Mouse (Mus musculus) fibroblast of lung, adult 2 months (primary cell): ENCODE results near the gene Irf7.
A peak's percentile ranks its signal among the peaks of the same experiment; 100 is the strongest.

ENCODE experiments used
- DNase-seq: peaks from one replicate; pipeline ENCODE4 v3.0.0-alpha.2; 2011; ENCODE audit warnings: low read depth

Irf7 gene

DNA sequence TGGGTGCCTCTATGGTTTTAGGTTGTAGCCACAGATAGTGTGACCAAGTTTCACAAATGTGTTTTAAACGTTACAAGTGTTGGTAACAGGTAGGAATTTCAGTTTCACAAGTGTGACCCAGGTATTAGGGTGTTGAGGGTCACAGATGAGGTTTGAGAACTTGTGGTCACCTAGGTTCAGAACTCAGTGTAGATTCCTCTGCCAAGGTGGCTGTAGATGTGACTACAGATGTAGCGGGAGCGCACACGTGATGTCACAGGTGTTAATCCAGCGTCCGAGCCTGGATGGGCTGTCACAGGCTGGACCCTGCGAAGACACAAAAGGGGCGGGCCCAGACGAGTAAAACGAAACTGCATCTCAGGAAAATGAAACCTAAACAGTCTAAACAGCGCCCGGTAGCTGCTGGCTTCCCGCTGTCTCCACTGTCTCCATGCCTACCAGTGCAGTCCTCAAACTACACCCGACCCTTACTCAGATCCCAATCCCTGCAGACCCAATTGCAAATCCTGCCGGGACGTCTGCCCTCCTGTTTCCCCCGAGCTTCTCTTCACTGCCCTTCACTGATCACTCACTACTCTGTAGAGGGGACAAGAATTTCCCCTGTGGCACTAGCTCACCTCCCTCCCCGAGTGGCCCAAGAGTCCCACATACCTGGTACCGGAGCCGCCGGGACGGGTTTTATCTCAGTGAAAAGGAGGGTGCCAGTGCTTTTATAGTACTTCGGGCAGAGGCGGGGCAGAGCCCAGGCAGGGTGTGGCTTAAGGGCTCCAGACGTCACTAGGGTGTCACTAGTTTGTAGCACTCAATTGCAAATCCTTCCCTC is at the start of gene Irf7:
Gene Irf7 (minus strand): TSS at position 743 of the 823 bp plus-strand sequence.
- DNase-seq = peak; percentile 24

DNA sequence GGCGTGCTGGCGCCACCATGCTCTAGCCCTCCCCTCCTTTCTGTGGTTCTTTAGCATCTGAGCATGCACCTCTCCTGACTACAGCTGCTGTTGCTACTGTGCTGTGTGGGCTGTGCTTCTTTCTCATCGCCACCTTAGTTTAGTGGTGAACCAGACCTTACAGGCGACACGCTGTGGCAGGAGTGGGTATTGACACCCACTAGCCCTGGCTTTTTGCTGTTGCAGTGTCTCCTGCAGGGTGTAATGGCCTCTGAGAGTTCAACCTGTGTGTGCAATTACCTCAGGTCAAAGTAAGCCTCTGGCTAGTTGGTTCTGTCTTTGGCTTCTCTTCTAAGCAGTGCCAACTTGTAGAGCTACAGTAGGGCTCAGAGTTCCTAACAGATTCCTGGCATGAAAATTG is 49.7 kb upstream of the Irf7 start:
- no peak for DNase-seq

DNA sequence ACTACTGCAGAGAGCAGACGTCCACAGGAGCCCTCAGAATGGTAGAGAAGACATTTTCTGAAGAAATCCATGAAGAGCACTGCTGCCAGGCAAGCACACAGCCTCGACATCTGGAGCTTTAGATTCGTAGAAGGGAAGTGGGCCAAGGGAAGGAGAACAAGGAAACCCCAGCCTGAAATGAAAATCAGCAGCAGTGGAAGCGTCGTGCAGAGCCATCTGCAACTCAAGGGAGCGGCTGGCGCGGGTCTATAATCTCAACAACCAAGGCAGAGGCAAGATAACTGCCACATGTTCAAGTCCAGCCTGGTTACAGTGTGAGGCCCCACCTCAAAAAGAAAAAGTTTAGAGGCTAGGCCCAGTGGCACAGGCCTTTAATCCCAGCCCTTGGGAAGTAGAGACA is 48.8 kb upstream of the Irf7 start:
- no peak for DNase-seq

DNA sequence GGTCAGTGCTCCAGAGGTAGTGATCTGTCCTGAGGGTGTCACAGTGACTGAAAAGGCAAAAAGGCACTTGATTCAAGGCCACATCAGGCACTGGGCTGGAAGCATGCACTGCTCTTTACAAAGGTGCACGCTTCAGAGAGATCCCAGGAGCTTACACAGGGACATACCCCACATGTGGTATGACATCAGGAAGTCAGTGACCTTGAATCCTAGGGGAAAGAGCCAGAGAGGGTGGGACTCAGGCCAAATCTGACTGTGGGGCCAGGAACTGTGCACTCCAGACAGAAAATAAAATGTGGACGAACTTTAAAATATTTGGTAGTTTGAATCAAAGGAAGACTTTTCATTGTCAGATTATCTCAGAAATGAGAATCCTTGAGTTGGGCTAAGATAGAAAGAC is 48.1 kb upstream of the Irf7 start:
- no peak for DNase-seq

DNA sequence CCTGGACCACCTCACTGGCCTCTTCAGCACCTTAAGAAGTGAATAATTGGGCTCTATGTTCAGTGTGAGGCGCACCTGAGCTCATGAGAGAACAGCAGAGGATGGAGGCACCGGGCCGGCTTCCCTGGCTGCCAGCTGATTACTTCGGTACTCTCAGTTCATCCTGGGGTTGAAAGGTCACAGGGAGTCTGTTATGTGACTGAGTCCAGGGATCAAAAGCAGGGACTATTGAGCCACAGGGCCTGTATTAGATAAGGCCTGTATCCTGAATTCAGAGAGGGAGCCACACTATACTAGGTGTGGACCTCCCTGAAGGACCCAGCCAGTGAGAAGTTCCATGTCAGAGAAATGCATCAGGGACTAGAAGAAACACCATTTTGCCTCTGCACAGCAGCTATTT is 38.3 kb upstream of the Irf7 start:
- no peak for DNase-seq

DNA sequence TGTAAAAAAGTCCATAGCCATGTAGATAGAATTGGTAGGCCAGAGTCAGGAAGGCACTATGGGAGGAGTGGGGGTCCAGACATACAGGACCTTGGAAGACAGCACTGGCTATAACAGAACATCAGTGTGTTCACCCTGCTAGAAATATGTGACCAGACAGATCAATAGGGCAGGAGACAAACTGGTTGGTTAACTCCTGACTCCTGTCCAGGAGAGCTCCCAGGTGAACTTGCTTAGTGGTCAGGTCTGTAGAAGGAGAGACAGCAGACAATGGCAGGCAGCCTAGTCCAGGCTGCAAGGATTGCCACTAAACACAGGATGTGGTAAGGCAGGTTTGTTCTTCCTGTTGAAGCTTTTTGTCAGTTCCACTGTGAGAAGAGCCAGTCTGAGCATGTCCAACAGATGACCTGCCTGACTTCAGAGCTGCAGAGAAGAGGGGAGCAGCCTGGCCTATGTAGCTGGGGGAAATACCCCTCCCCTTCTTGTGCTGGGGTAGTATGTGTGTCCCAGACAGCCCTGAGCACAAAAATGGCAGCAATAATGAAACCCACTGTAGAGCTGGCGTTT is 36.5 kb upstream of the Irf7 start:
- DNase-seq = no peak

DNA sequence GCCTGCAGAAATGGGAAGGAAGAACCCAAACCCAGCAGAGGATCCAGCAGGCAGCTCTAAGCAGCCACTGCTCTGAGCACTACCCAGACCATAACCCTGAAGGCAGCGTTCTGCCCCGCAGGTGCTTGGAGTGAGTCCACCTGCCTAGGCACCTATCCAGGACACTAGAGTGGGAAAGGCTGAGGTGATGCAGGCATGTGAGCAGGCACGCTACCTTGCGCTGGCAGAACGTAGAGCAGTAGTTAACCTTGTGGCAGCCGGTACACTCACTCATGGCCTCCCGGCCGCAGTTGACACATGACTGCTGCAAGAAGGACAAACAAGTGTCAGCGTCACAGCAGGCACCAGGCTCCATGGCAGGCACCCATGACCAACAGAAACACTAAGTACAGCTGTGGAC is 35.1 kb upstream of the Irf7 start:
- no peak for DNase-seq

DNA sequence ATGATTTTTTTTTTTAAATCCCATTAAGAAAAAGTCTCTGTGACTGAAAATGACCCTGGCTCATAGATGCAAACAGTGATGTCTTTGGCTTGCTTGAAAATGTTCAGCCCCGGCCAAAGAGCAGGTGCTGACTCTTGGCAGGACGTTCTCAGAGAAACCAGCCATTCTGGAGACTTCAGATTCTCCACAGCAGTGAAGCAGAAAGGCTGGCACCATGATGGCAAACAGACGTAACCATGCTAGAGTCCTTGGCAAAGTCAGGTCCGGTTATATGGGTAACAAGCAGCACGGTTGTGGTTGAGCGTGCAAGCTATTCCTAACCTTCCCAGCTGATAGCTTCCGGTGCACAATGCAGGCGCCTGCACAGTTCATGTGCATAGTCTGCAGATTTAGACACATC is 32.9 kb upstream of the Irf7 start:
- no peak for DNase-seq

DNA sequence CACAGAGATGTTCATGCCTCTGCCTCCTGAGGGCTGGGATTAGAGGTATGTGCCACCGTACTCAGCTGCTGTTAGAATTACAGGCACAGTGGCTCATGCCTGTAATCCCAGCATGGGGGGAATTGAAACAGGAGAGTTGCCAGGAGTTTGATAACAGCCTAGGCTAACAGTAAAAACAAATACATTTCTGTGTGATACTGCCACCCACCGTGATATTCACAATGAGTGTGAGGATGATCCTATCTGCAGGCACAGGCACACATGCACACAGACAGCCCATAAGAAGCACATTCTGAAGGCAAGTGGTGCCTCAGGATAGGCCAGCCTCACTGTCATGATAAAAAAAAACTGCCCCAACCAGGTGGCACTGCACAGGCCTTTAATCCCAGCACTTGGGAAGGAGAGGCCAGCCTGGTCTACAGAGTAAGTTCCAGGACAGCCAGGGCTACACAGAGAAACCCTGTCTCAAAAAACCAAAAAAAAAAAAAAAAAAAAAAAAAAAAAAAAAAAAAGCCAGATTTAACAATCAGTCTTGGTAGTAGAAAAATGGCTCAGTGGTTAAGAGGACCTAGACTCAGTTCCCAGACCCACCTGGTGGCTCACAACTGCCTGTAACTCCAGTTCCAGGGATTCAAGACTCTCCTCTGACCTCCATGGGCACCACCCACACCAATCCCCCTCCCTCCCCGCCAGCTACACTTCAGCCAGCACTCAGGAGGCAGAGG is 31.8 kb upstream of the Irf7 start:
- no peak for DNase-seq

DNA sequence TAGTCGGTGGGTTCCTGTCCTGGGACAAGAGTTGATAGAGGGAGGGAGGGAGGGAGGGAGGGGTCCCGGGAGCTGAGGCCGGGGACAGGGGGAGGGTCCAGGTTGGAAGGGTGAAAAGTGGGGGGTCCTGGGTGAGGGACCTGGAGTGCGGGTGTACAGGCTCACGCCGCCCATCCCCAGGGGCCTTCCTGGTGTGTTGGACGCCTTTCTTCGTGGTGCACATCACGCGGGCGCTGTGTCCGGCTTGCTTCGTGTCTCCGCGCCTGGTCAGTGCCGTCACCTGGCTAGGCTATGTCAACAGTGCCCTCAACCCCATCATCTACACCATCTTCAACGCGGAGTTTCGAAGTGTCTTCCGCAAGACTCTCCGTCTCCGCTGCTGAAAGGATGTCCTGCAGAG is 28.2 kb upstream of the Irf7 start:
- DNase-seq = no peak

DNA sequence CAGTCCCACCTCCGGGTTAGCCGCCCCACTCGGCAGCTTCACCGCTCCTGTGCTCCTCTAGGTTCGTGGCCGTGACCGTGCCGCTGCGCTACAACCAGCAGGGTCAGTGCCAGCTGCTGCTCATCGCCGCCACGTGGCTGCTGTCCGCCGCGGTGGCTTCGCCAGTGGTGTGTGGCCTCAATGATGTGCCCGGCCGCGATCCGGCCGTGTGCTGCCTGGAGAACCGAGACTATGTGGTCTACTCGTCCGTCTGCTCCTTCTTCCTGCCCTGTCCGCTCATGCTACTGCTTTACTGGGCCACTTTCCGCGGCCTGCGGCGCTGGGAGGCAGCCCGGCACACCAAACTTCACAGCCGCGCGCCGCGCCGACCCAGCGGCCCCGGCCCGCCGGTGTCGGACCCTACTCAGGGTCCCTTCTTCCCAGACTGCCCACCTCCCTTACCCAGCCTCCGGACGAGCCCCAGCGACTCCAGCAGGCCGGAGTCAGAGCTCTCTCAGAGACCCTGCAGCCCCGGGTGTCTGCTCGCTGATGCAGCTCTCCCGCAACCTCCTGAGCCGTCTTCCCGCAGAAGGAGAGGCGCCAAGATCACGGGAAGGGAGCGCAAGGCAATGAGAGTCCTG is 27.7 kb upstream of the Irf7 start:
- no peak for DNase-seq

DNA sequence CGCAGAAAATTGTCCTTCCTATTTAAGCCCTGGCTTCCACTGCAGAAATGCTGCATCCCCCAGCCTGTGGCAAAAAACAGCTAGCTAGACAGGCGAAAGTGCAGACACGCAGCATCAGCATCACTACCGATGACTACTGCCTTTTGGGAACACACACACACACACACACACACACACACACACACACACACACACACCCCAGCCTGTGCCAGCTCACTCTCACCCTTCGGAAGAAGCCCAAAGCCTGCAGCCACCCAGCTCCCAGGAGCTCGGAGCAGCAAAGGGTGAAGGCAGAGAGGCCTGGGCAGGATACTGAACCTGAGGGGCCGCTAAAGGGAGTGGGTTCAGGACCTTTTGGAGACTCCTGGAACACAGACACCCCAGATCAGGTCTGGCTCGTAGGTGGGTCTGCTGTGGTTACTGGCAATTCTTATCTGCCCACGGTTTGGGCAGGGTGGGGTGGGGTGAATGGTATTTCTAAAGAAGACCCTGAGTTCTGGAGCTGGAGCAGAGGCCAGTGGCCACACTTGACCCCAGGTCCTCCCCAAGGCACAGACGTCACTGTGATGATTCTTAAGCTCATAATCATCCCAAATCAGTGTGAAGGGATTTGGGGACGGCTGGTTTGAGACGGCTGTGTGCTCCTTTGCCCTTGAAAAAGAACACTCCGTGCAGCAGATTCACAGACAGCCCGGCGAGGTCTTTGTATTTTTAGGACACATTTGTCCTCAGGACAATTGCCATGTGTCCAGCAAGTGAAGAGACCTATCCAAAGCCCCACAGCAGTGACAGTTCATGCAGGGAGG is 26.5 kb upstream of the Irf7 start:
- DNase-seq = no peak

DNA sequence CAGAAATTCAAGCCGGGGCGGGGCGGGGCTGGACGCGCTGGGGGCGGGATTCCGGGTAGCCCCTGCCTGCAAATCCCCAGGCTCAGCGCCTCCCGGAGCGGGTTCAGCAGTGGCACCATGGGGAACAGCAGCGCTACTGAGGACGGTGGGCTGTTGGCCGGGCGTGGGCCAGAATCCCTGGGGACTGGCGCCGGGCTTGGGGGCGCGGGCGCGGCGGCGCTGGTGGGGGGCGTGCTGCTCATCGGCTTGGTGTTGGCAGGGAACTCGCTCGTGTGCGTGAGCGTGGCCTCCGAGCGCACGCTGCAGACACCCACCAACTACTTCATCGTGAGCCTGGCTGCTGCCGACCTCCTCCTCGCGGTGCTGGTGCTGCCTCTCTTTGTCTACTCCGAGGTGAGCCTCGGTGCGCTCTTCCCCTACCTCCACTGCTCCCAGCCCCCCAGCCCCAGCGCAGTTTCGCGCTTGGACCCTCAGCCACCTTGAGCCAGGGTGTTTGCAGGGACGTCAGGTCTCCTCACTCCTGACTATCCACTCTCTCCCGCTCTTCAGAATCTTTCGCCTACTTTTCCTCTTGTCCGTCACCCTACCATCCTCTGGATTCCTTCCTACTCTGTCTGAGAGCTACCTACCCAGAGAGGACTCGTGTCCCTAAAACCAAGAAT is 25.8 kb upstream of the Irf7 start, which contains the start of gene Drd4:
Gene Drd4 (plus strand): TSS at position 86 of the 662 bp plus-strand sequence.
- no peak for DNase-seq

DNA sequence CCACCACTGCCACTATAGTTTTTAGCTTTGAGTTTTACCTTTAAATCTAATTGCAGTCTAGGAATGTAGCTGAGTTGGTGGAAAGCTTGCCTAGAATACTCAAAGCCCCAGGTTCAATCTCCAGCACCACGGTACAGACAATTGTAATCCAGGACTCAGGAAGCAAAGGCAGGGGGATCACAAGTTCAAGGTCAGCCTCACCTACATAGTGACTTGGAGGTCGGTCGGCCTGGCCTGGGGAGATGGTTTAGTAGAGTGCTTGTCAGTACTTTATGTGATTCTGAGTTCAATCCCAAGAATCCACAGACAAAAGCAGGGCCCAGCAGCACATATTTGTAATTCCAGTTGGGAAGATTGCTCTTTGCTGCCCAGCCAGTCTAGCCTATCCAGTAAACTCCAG is 21.8 kb upstream of the Irf7 start:
- DNase-seq = no peak

DNA sequence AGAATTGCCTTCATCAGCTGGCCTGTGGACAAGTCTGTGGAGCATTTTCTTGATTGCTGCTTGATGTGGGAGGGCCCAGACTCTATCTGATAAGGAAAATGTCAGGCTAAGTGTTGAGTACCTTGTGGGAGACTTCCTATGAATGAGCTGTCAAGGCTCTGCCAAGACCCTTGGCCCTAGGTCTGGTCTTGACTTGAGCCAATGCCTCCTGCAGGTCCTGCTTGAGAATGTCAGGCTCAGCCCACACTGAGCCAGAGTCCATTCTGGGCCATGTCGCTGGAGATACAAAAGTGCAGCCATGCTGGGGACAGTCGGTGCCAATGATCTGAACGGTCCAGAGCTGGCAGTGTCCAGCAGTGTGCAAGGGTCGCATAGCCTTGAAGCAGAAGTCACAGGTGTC is 16.5 kb upstream of the Irf7 start:
- DNase-seq = no peak

DNA sequence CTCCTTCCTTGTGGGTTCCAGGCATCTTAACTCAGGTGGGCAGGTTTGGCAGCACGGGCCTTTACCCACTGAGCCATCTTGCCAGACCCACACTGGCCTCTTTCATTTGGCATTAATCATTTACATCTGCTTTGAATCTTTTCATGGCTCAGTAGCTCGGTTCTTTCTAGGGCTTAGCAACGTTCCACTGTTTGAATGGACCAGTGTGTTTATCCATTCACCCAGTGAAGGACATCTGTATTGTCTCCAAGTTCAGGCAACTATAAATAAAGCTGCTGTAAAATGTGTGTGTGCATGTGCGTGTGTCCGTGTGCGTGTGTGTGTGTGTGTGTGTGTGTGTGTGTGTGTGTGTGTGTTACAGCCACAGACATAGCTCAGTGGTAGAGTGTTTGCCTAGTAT is 15.2 kb upstream of the Irf7 start:
- DNase-seq = no peak

DNA sequence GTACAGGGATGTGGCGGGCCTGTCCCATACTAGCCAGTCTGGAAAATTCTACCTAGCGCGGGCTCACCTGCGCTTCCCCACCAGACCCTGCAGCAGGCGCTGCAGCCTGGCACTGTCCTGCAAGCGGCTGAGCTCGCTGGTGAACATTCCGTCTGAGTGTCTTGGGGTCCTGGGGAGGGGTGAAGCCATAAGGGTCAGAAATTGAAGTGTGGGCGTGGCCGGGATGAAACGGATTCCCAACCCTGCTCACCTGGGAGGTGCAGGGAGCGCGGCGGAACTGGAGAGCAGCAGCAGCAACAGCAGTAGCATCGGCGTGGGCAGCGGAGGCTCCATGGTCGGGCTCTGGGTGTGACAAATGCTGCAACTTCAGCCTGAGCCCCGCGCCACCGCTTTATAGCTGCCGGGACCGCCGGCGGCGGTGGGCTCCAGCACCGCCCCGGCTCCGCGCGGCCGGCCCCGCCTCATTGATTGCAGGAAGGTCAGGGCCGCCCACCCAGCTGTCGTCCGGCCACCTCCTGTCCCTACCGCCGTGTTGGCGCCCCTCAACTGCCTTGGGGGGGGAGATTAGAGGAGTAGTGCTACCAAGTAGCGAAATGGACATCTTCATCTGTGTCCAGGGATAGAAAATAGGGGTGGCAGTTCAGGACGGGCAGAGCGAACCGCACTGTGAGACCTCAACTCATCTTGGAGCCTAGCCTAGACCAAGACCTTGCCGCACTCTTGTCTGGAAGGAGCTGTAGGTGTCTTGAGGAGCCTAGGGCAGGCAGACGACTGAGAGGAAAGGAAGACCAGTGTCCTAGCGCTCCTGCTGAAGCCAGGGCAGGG is 12.7 kb upstream of the Irf7 start, which contains the start of gene Sct:
Gene Sct (minus strand): TSS at position 368 of the 825 bp plus-strand sequence.
- no peak for DNase-seq

DNA sequence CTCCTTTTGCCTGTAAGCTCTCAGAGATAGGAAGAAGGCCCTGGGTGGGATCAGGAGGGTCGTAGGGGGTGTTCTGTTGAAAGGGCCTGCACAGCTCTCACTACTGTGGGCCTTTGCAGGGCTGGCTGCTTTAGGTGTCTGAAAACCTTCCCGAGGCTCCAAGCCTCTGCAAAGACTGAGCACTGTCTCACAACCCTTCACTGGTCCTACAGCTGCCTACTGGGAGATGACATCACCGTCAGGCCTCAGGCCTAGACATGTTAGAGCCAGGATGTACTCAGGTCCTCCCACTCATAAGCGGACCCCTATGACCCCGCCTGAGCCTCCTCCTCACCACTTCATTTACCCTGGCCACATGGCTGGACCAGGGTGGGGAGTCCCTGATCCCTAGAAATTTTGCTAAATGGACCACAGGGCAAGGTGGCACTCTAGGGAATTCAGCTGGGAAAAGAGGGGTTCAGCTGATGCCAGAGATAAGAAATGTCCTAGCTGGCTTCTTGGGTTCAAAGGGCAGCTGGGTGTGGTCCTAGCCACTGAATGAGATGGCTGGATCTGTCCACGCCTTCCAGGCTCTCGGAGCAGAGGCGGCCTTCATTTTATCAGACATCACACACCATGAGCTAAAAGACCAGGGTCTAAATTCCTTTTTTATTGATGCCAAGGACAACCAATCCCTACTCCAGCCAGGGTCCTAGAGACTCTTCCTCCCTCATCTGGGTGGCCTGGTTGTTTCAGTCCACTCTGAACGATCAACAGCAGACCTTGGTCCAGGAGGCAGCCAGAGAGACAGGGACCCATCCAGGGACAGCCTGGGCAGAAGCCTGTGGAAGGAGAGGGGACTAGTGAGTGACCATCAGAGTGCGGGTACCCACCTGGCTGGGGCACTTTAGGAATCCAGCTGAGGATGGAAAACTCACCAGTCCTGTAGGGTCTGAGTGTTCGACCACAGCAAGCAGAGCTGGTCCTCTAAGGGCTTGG is 11.7 kb upstream of the Irf7 start:
- no peak for DNase-seq

DNA sequence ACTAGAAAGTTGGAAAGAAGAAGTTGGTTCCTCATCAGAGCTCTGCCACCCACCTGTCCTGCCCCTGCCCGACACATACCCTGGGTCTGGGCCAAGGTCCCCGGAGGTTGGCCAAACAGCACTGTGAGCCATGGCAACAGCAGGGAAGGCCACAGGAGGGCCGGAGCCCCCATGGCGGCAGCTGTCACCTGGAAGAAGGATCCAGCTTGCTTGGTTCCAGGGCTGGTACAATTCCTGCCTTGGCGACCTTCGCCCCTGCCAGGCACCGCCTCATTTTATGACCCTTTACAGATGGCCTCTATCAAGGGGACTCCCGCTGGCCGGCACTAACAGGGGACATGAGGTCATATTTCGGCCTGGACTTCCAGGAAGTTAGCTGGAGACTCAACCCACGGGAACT is 10.3 kb upstream of the Irf7 start, which contains the start of gene Cdhr5:
Gene Cdhr5 (minus strand): TSS at position 241 of the 400 bp plus-strand sequence.
- DNase-seq = no peak
